Mouse (Mus musculus): ENCODE measurements around the gene Apoc4. TPM values are rescaled to one million over a fixed set of nuclear protein-coding genes. Genes with fewer than 3 reads are reported as not detected.

Gene Apoc4
- 0.22 and 0.37 TPM in 2 replicates for polyA plus RNA-seq (2015; fragmentation: Nextera tagmentation; extraction: Ambion mirVana)

- Histone ChIP-seq H3K27me3 (ENCODE audit: control insufficient read depth, insufficient read depth, low read length) (no peaks in the 10 kb centered on the region), H3K4me1 (ENCODE audit: control insufficient read depth, insufficient read depth, low read length) (no peaks in the 10 kb centered on the region), H3K36me3 (ENCODE audit: control insufficient read depth, insufficient read depth) (no peaks in the 10 kb centered on the region), H3K4me2 (ENCODE audit: low read depth, low read length) (no peak within 1 kb of the TSS), H3K4me3 (ENCODE audit: low read length) (no peak within 1 kb of the TSS), H3K27ac (ENCODE audit: low read length) (no peak within 1 kb of the TSS), H3K9ac (ENCODE audit: low read length) (no peak within 1 kb of the TSS), H3K9me3 (replicated peaks; ENCODE audit: control insufficient read depth, low read length) (no peaks in the 10 kb centered on the region)
- WGBS = 49% methylated on average over 8 of the region's 8 CpGs
- ATAC-seq (replicated peaks; ENCODE audit: extremely low read depth, insufficient read depth, low FRiP score) = no peak
Measured at GRCm38 (mm10) chr7:19681202-19681694, at the start of gene Apoc4, which contains the start of gene Gm44805. TSS of gene Apoc4 (minus strand) at chr7:19681479. TSS of gene Gm44805 (minus strand) at chr7:19681423.

GRCm38 (mm10) chr7:19726541-19726940 lies 45.3 kb upstream of the Apoc4 start:
- no peak for ATAC-seq (replicated peaks; ENCODE audit: extremely low read depth, insufficient read depth, low FRiP score)
- Histone ChIP-seq H3K4me3 (ENCODE audit: low read length) (no peak overlapping the region), H3K36me3 (ENCODE audit: control insufficient read depth, insufficient read depth) (peaks cover 60% of the 10 kb centered on the region), H3K27ac (ENCODE audit: low read length) (no peak overlapping the region), H3K9ac (ENCODE audit: low read length) (no peak overlapping the region), H3K9me3 (replicated peaks; ENCODE audit: control insufficient read depth, low read length) (no peaks in the 10 kb centered on the region; the same call in 1 of the 2 replicates), H3K4me2 (ENCODE audit: low read depth, low read length) (no peak overlapping the region), H3K4me1 (ENCODE audit: control insufficient read depth, insufficient read depth, low read length) (no peaks in the 10 kb centered on the region), H3K27me3 (ENCODE audit: control insufficient read depth, insufficient read depth, low read length) (no peaks in the 10 kb centered on the region)
- WGBS = 90% methylated on average over 4 of the region's 4 CpGs

- Histone ChIP-seq H3K4me1 (ENCODE audit: control insufficient read depth, insufficient read depth, low read length) (no peaks in the 10 kb centered on the region), H3K36me3 (ENCODE audit: control insufficient read depth, insufficient read depth) (peaks cover 52% of the 10 kb centered on the region), H3K27ac (ENCODE audit: low read length) (0 out of 2 replicates have a peak overlapping the region, but pooled peaks have one; percentile 24), H3K4me2 (ENCODE audit: low read depth, low read length) (no peak overlapping the region), H3K9ac (ENCODE audit: low read length) (no peak overlapping the region), H3K27me3 (ENCODE audit: control insufficient read depth, insufficient read depth, low read length) (no peaks in the 10 kb centered on the region), H3K4me3 (ENCODE audit: low read length) (no peak overlapping the region), H3K9me3 (replicated peaks; ENCODE audit: control insufficient read depth, low read length) (peaks cover 10% of the 10 kb centered on the region)
- no peak for ATAC-seq (replicated peaks; ENCODE audit: extremely low read depth, insufficient read depth, low FRiP score)
- 91% methylated on average over 12 of the region's 12 CpGs for WGBS
Measured at GRCm38 (mm10) chr7:19724167-19724566, 42.9 kb upstream of the Apoc4 start.

- Histone ChIP-seq H3K4me3 (ENCODE audit: low read length) (no peak overlapping the region), H3K36me3 (ENCODE audit: control insufficient read depth, insufficient read depth) (peaks cover 44% of the 10 kb centered on the region), H3K4me2 (ENCODE audit: low read depth, low read length) (no peak overlapping the region), H3K27me3 (ENCODE audit: control insufficient read depth, insufficient read depth, low read length) (no peaks in the 10 kb centered on the region), H3K9ac (ENCODE audit: low read length) (no peak overlapping the region), H3K4me1 (ENCODE audit: control insufficient read depth, insufficient read depth, low read length) (no peaks in the 10 kb centered on the region), H3K27ac (ENCODE audit: low read length) (peak overlapping the region; percentile 73), H3K9me3 (replicated peaks; ENCODE audit: control insufficient read depth, low read length) (peaks cover 10% of the 10 kb centered on the region)
- 69% methylated on average over 6 of the region's 6 CpGs for WGBS
- peak; percentile 70 for ATAC-seq (replicated peaks; ENCODE audit: extremely low read depth, insufficient read depth, low FRiP score)
Measured at GRCm38 (mm10) chr7:19722754-19723195, 41.5 kb upstream of the Apoc4 start.

GRCm38 (mm10) chr7:19719200-19719599 lies 37.9 kb upstream of the Apoc4 start:
- no peak overlapping the region for H3K27ac ChIP-seq (ENCODE audit: low read length)
- H3K4me3 ChIP-seq (ENCODE audit: low read length) = no peak overlapping the region
- H3K9me3 ChIP-seq (replicated peaks; ENCODE audit: control insufficient read depth, low read length) = peaks cover 10% of the 10 kb centered on the region
- H3K9ac ChIP-seq (ENCODE audit: low read length) = no peak overlapping the region
- peaks cover 21% of the 10 kb centered on the region for H3K36me3 ChIP-seq (ENCODE audit: control insufficient read depth, insufficient read depth)
- peaks cover 11% of the 10 kb centered on the region for H3K4me1 ChIP-seq (ENCODE audit: control insufficient read depth, insufficient read depth, low read length)
- no peak for ATAC-seq (replicated peaks; ENCODE audit: extremely low read depth, insufficient read depth, low FRiP score)
- WGBS = 92% methylated on average over 4 of the region's 4 CpGs
- no peak overlapping the region for H3K4me2 ChIP-seq (ENCODE audit: low read depth, low read length)
- no peaks in the 10 kb centered on the region for H3K27me3 ChIP-seq (ENCODE audit: control insufficient read depth, insufficient read depth, low read length)

- Histone ChIP-seq H3K9me3 (replicated peaks; ENCODE audit: control insufficient read depth, low read length) (peaks cover 10% of the 10 kb centered on the region), H3K9ac (ENCODE audit: low read length) (no peak overlapping the region), H3K4me1 (ENCODE audit: control insufficient read depth, insufficient read depth, low read length) (peaks cover 19% of the 10 kb centered on the region), H3K27me3 (ENCODE audit: control insufficient read depth, insufficient read depth, low read length) (no peaks in the 10 kb centered on the region), H3K4me2 (ENCODE audit: low read depth, low read length) (no peak overlapping the region), H3K36me3 (ENCODE audit: control insufficient read depth, insufficient read depth) (peaks cover 19% of the 10 kb centered on the region), H3K4me3 (ENCODE audit: low read length) (no peak overlapping the region), H3K27ac (ENCODE audit: low read length) (no peak overlapping the region)
- ATAC-seq (replicated peaks; ENCODE audit: extremely low read depth, insufficient read depth, low FRiP score) = no peak
- 86% methylated on average over 5 of the region's 5 CpGs for WGBS
Measured at GRCm38 (mm10) chr7:19718297-19718952, 37.1 kb upstream of the Apoc4 start.

- H3K9ac ChIP-seq (ENCODE audit: low read length) = no peak overlapping the region
- no peak overlapping the region for H3K4me2 ChIP-seq (ENCODE audit: low read depth, low read length)
- H3K27me3 ChIP-seq (ENCODE audit: control insufficient read depth, insufficient read depth, low read length) = no peaks in the 10 kb centered on the region
- peaks cover 10% of the 10 kb centered on the region for H3K9me3 ChIP-seq (replicated peaks; ENCODE audit: control insufficient read depth, low read length)
- H3K27ac ChIP-seq (ENCODE audit: low read length) = no peak overlapping the region
- H3K36me3 ChIP-seq (ENCODE audit: control insufficient read depth, insufficient read depth) = peaks cover 23% of the 10 kb centered on the region
- H3K4me1 ChIP-seq (ENCODE audit: control insufficient read depth, insufficient read depth, low read length) = peaks cover 19% of the 10 kb centered on the region
- H3K4me3 ChIP-seq (ENCODE audit: low read length) = no peak overlapping the region
- no peak for ATAC-seq (replicated peaks; ENCODE audit: extremely low read depth, insufficient read depth, low FRiP score)
- 79% methylated on average over 4 of the region's 4 CpGs for WGBS
Measured at GRCm38 (mm10) chr7:19717346-19717745, 36.1 kb upstream of the Apoc4 start.

- Histone ChIP-seq H3K27me3 (ENCODE audit: control insufficient read depth, insufficient read depth, low read length) (no peaks in the 10 kb centered on the region), H3K9me3 (replicated peaks; ENCODE audit: control insufficient read depth, low read length) (peaks cover 10% of the 10 kb centered on the region), H3K27ac (ENCODE audit: low read length) (0 out of 2 replicates have a peak overlapping the region, but pooled peaks have one; percentile 7), H3K9ac (ENCODE audit: low read length) (no peak overlapping the region), H3K4me2 (ENCODE audit: low read depth, low read length) (peak overlapping the region; percentile 63), H3K4me3 (ENCODE audit: low read length) (no peak overlapping the region), H3K4me1 (ENCODE audit: control insufficient read depth, insufficient read depth, low read length) (peaks cover 19% of the 10 kb centered on the region), H3K36me3 (ENCODE audit: control insufficient read depth, insufficient read depth) (peaks cover 27% of the 10 kb centered on the region)
- ATAC-seq (replicated peaks; ENCODE audit: extremely low read depth, insufficient read depth, low FRiP score) = no peak
- 65% methylated on average over 2 of the region's 2 CpGs for WGBS
Measured at GRCm38 (mm10) chr7:19716822-19717221, 35.5 kb upstream of the Apoc4 start.

GRCm38 (mm10) chr7:19716055-19716682 lies 34.9 kb upstream of the Apoc4 start:
- H3K4me2 ChIP-seq (ENCODE audit: low read depth, low read length) = peak overlapping the region; percentile 63
- peaks cover 8% of the 10 kb centered on the region for H3K9me3 ChIP-seq (replicated peaks; ENCODE audit: control insufficient read depth, low read length)
- peaks cover 19% of the 10 kb centered on the region for H3K4me1 ChIP-seq (ENCODE audit: control insufficient read depth, insufficient read depth, low read length)
- H3K27ac ChIP-seq (ENCODE audit: low read length) = peak overlapping the region; percentile 43
- no peak for ATAC-seq (replicated peaks; ENCODE audit: extremely low read depth, insufficient read depth, low FRiP score)
- peaks cover 31% of the 10 kb centered on the region for H3K36me3 ChIP-seq (ENCODE audit: control insufficient read depth, insufficient read depth)
- 6% methylated on average over 18 of the region's 18 CpGs for WGBS
- no peaks in the 10 kb centered on the region for H3K27me3 ChIP-seq (ENCODE audit: control insufficient read depth, insufficient read depth, low read length)
- H3K4me3 ChIP-seq (ENCODE audit: low read length) = peak overlapping the region; percentile 40
- H3K9ac ChIP-seq (ENCODE audit: low read length) = peak overlapping the region; percentile 5; the same call in 1 of the 2 replicates
